Comparison of ENCODE assay signal across 21 mouse cellular contexts in genomic region chr7:48132674-48133073, GRCm38 (mm10). TPM values are rescaled to one million over a fixed set of nuclear protein-coding genes. Genes with fewer than 3 reads are reported as not detected.
DNase-seq lines count a peak whose midpoint lies in the region; ATAC-seq and TF ChIP-seq lines count a peak whose summit lies in the region.
"Had no signal": no experiment of that assay in that cellular context is flagged by ENCODE, and none has a peak within 500 bp of the region (broad histone marks: within the 10 kb centered on the region; RNA-seq: fewer than 3 reads in every experiment).

No protein-coding gene starts in this region.

- DNase-seq in hindbrain, embryonic 10.5 days (ENCODE audit: low spot score), result no peak
- DNase-seq in lung, embryonic 14.5 days, result no peak
- DNase-seq in lung, postnatal 36 days, result no peak
- no peak for DNase-seq in midbrain, embryonic 14.5 days
- DNase-seq: cerebellum, adult 11-12 months; cerebellum, adult 9-10 months; cerebellum, postnatal 25 days; gastrocnemius, postnatal 14 days; heart, adult 2 months had no signal

- 0 out of 2 replicates have a peak, but pooled peaks have one; percentile 10 for ATAC-seq in hindbrain, embryonic 13.5 days (ENCODE audit: low FRiP score)
- ATAC-seq in lung, embryonic 14.5 days (ENCODE audit: insufficient read depth), result 0 out of 2 replicates have a peak, but pooled peaks have one; percentile 15
- peak; percentile 55; the same call in 1 of the 2 replicates for ATAC-seq in midbrain, embryonic 16.5 days
- no peak for ATAC-seq in midbrain, embryonic 14.5 days (ENCODE audit: low FRiP score, low TSS enrichment)
- ATAC-seq: Patski had no signal

- no peak overlapping the region for H3K27ac ChIP-seq in hindbrain, embryonic 13.5 days
- H3K27ac ChIP-seq in hindbrain, embryonic 10.5 days, result no peak overlapping the region
- H3K27ac ChIP-seq in lung, embryonic 14.5 days (ENCODE audit: low read depth), result no peak overlapping the region
- H3K27ac ChIP-seq in midbrain, embryonic 16.5 days (ENCODE audit: low read length), result no peak overlapping the region
- H3K27ac ChIP-seq in midbrain, embryonic 14.5 days (replicated peaks; ENCODE audit: low read depth, low read length), result no peak overlapping the region
- H3K27ac ChIP-seq: heart, adult 2 months had no signal

- H3K36me3 ChIP-seq in hindbrain, embryonic 13.5 days, result no peaks in the 10 kb centered on the region
- H3K36me3 ChIP-seq in hindbrain, embryonic 10.5 days, result no peaks in the 10 kb centered on the region
- no peaks in the 10 kb centered on the region for H3K36me3 ChIP-seq in lung, embryonic 14.5 days (ENCODE audit: insufficient read depth)
- H3K36me3 ChIP-seq in midbrain, embryonic 16.5 days (ENCODE audit: control insufficient read depth, insufficient read depth, low read length), result no peaks in the 10 kb centered on the region
- H3K36me3 ChIP-seq in midbrain, embryonic 14.5 days (ENCODE audit: control insufficient read depth, insufficient read depth, low read length), result no peaks in the 10 kb centered on the region
- H3K36me3 ChIP-seq: embryonic facial prominence, embryonic 12.5 days; forebrain, embryonic 12.5 days; heart, embryonic 15.5 days had no signal

- no peaks in the 10 kb centered on the region for H3K9me3 ChIP-seq in hindbrain, embryonic 13.5 days
- peaks cover 6% of the 10 kb centered on the region for H3K9me3 ChIP-seq in hindbrain, embryonic 10.5 days
- no peaks in the 10 kb centered on the region for H3K9me3 ChIP-seq in lung, embryonic 14.5 days (ENCODE audit: low read depth, low read length)
- H3K9me3 ChIP-seq in midbrain, embryonic 16.5 days (replicated peaks; ENCODE audit: control insufficient read depth, low read length, poor library complexity, severe bottlenecking), result no peaks in the 10 kb centered on the region
- H3K9me3 ChIP-seq in midbrain, embryonic 14.5 days (ENCODE audit: control insufficient read depth, low read length), result no peaks in the 10 kb centered on the region
- H3K9me3 ChIP-seq: embryonic facial prominence, embryonic 12.5 days; heart, embryonic 15.5 days had no signal

- H3K4me3 ChIP-seq in hindbrain, embryonic 13.5 days, result no peak overlapping the region
- no peak overlapping the region for H3K4me3 ChIP-seq in hindbrain, embryonic 10.5 days
- no peak overlapping the region for H3K4me3 ChIP-seq in lung, embryonic 14.5 days (ENCODE audit: low read depth, low read length)
- H3K4me3 ChIP-seq in midbrain, embryonic 16.5 days (ENCODE audit: low read depth, low read length), result no peak overlapping the region
- H3K4me3 ChIP-seq in midbrain, embryonic 14.5 days (replicated peaks; ENCODE audit: low read depth, low read length), result no peak overlapping the region

- WGBS in hindbrain, embryonic 13.5 days, result 60% methylated on average over 4 of the region's 4 CpGs
- 65% methylated on average over 4 of the region's 4 CpGs for WGBS in hindbrain, embryonic 10.5 days
- WGBS in lung, embryonic 14.5 days, result 54% methylated on average over 4 of the region's 4 CpGs
- 64% methylated on average over 4 of the region's 4 CpGs for WGBS in midbrain, embryonic 16.5 days
- 67% methylated on average over 4 of the region's 4 CpGs for WGBS in midbrain, embryonic 14.5 days

- H3K27me3 ChIP-seq in hindbrain, embryonic 13.5 days, result no peaks in the 10 kb centered on the region
- H3K27me3 ChIP-seq in hindbrain, embryonic 10.5 days (ENCODE audit: insufficient read depth, poor library complexity, severe bottlenecking), result no peaks in the 10 kb centered on the region
- no peaks in the 10 kb centered on the region for H3K27me3 ChIP-seq in lung, embryonic 14.5 days (ENCODE audit: insufficient read depth, low read length)
- no peaks in the 10 kb centered on the region for H3K27me3 ChIP-seq in midbrain, embryonic 16.5 days (ENCODE audit: control insufficient read depth, insufficient read depth, low read depth, low read length)
- no peaks in the 10 kb centered on the region for H3K27me3 ChIP-seq in midbrain, embryonic 14.5 days (ENCODE audit: control insufficient read depth, insufficient read depth, low read length)
- H3K27me3 ChIP-seq: CH12.LX; embryonic facial prominence, embryonic 12.5 days; forebrain, embryonic 12.5 days; heart, embryonic 15.5 days; Patski had no signal

- TF ChIP-seq CTCF in lung, embryonic 14.5 days (IDR thresholded peaks at IDR 0.05; ENCODE audit: low read depth), result no peak

- H3K9ac ChIP-seq in hindbrain, embryonic 13.5 days, result no peak overlapping the region
- H3K9ac ChIP-seq in lung, embryonic 14.5 days, result no peak overlapping the region
- no peak overlapping the region for H3K9ac ChIP-seq in midbrain, embryonic 16.5 days (ENCODE audit: low read depth, low read length)
- H3K9ac ChIP-seq in midbrain, embryonic 14.5 days (replicated peaks; ENCODE audit: low read length), result no peak overlapping the region

- H3K4me2 ChIP-seq in hindbrain, embryonic 13.5 days, result no peak overlapping the region
- no peak overlapping the region for H3K4me2 ChIP-seq in lung, embryonic 14.5 days
- no peak overlapping the region for H3K4me2 ChIP-seq in midbrain, embryonic 16.5 days (ENCODE audit: low read length)
- H3K4me2 ChIP-seq in midbrain, embryonic 14.5 days (ENCODE audit: low read length), result no peak overlapping the region

- H3K4me1 ChIP-seq in hindbrain, embryonic 13.5 days (replicated peaks), result peaks cover 5% of the 10 kb centered on the region
- H3K4me1 ChIP-seq in hindbrain, embryonic 10.5 days (replicated peaks), result peaks cover 6% of the 10 kb centered on the region
- no peaks in the 10 kb centered on the region for H3K4me1 ChIP-seq in lung, embryonic 14.5 days (ENCODE audit: insufficient read depth)
- H3K4me1 ChIP-seq in midbrain, embryonic 16.5 days (ENCODE audit: control insufficient read depth, insufficient read depth, low read length), result no peaks in the 10 kb centered on the region
- 0 out of 2 replicates have a peak, but pooled peaks cover 3% of the 10 kb centered on the region for H3K4me1 ChIP-seq in midbrain, embryonic 14.5 days (ENCODE audit: control insufficient read depth, insufficient read depth, low read length)

RNA-seq across cellular contexts. Expression of gene Mrgprb5, which starts 36.1 kb away (rescaled TPM):
- polyA plus RNA-seq in hindbrain, embryonic 13.5 days (2015; fragmentation: Nextera tagmentation; extraction: Ambion mirVana), result not detected in 2 replicates
- polyA plus RNA-seq in hindbrain, embryonic 10.5 days (2016; fragmentation: Nextera tagmentation; extraction: Ambion mirVana), result not detected in 2 replicates
- polyA plus RNA-seq in lung, embryonic 14.5 days (2014; fragmentation: Nextera tagmentation; extraction: Ambion mirVana), result not detected in 2 replicates
- not detected in 2 replicates for polyA plus RNA-seq in midbrain, embryonic 16.5 days (2015; fragmentation: Nextera tagmentation; extraction: Ambion mirVana)
- polyA plus RNA-seq in midbrain, embryonic 14.5 days (2014; fragmentation: Nextera tagmentation; extraction: Ambion mirVana), result not detected in 2 replicates
- polyA plus RNA-seq: activated CD4-positive, CD25-positive, alpha-beta regulatory T cell, adult 4 months; cortical plate, adult 2 months; embryonic facial prominence, embryonic 12.5 days; forebrain, embryonic 12.5 days; forebrain, postnatal 0 days; gonadal fat pad, adult 2 months; heart, adult 2 months; heart, embryonic 11.5 days; heart, embryonic 15.5 days; Patski had no signal
